Mouse (Mus musculus) gastrocnemius, postnatal 10 days (tissue): Measurements from ENCODE around the gene Ankrd10. TPM values are rescaled to one million over a fixed set of nuclear protein-coding genes. Genes with fewer than 3 reads are reported as not detected.

Source experiments
- microRNA-seq, 2 experiments: library from miRNA; unstranded; fragments of <30 nt; microRNA quantifications; one replicate each; pipeline ENCODE4 v1.2.0; 2021
- total RNA-seq, 2 experiments: library from RNA; stranded (reverse); gene quantifications; 2 replicates each; pipeline ENCODE4 v1.2.3; 2021

Gene Ankrd10
- total RNA-seq, 2 experiments from 2014 or later: 43.6 to 52.5 TPM

Small RNA genes lying within 50 kb of the gene (microRNA-seq; reads per million reads assigned to microRNA genes)
- gene Mir7238: 2.2 to 2.3 reads per million in 2 experiments

Other genes starting within 250 kb of the Ankrd10 start
- gene Rab20, start 157.0 kb downstream of the Ankrd10 start, total RNA-seq: 1 to 10 TPM; 1.1 TPM
- gene Naxd, start 138.3 kb downstream of the Ankrd10 start, total RNA-seq: 10 to 100 TPM; 25.8 to 30.6 TPM
- 10 to 100 TPM; 14.4 to 18.1 TPM for gene Cars2, start 85.0 kb downstream of the Ankrd10 start, total RNA-seq
- 10 to 100 TPM; 26.5 to 29.0 TPM for gene Ing1, start 80.2 kb downstream of the Ankrd10 start, total RNA-seq
- gene 1700016D06Rik, start 65.3 kb upstream of the Ankrd10 start, total RNA-seq: not detected
- gene Arhgef7, start 92.0 kb upstream of the Ankrd10 start, total RNA-seq: 10 to 100 TPM; 76.7 to 84.2 TPM
- not detected for gene Tex29, start 204.7 kb upstream of the Ankrd10 start, total RNA-seq